Mouse (Mus musculus) cerebellum, postnatal 36 days (tissue): ENCODE measurements around the gene Cd164.

Experiments used
- DNase-seq, 2 experiments: peaks; one replicate each; pipeline ENCODE4 v3.0.0; 2021 to 2022; ENCODE audit warnings: mixed read lengths in 2 of 2

Gene Cd164

DNA sequence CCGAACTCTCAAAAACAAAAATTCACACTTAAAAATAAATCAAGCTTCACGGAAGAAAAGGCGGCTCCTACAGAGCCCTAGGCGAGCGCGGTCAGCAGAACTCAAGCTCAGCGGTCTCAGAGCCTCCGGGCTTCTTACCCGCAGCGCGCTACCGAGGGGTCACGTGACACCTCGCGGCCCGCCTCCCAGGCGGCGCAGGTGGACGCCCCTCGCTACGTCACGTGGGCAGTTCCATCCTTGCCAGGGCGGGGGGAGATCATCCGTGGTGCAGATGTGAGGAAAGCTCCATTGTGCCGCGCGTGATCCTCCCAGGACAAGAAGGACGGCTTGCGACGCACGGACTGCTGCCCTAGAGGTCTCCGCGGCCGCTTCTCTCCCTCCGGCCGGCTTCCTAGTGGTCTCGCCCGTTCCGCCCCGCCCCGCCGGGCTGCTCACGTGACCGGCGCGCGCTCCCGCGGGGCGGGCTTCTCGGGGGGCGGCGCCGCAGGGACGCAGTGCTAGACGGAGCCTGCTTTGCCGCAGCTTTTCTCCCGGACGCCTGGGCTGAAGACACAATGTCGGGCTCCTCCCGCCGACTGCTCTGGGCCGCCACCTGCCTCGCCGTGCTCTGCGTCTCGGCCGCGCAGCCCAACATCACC, at the start of gene Cd164:
Gene Cd164 (plus strand): TSS at position 434 of the 638 bp plus-strand sequence.
- DNase-seq, result peak; percentile 91 to 92

DNA sequence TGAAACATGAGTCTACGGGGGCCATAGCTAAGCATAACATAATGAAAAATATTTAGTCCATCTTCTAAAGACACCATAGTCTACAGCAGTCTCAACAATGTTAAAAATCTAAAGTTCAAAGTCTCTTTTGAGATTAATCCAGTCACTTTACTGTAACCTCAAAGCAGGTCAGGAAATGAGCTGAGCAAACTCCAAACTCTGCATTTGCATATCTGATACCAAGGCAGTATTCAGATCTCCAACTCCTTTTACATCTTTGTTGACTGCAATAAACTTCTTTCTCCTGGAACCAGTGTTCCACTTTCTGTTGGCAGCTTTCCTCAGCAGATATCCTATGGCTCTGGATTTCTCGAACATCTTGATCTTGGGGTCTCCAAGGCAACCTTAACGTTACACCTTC, 48.5 kb upstream of the Cd164 start:
- no peak for DNase-seq

- DNase-seq, result no peak
These were observed 46.7 kb upstream of the Cd164 start for GRCm38 (mm10) chr10:41472534-41472933.

- no peak for DNase-seq
These were observed 46.2 kb upstream of the Cd164 start for GRCm38 (mm10) chr10:41472962-41473481.

DNA sequence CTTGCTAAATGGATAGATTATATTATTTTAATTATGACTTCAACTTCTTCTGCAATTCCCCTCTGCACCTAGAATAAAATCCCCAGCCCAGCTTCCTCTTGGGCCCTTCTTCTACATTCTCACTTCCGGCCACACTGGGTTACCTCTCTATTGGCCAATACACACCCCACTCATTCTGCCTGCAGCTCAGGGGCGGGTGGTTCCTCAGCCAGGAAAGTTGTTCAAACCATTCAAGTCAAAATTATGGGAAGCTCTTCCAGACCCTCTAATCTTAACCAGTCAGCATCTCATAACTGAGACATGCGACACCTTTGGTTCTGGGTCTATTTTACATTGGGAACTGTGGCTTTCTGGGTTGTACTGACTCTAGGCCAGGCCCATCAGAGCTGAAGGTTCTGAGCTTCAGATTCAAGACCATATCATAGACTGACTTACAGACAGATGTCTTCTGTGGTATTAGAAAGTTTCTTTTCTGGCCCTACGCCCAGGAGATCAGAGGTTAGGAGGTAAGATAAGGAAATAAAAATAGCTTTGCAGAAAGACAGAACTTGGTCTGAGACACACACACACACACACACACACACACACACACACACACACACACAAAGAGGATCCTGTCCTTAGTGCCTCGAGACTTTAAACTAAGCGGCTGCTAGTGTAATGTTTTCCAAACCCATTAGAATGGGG, 45.3 kb upstream of the Cd164 start:
- no peak for DNase-seq

DNA sequence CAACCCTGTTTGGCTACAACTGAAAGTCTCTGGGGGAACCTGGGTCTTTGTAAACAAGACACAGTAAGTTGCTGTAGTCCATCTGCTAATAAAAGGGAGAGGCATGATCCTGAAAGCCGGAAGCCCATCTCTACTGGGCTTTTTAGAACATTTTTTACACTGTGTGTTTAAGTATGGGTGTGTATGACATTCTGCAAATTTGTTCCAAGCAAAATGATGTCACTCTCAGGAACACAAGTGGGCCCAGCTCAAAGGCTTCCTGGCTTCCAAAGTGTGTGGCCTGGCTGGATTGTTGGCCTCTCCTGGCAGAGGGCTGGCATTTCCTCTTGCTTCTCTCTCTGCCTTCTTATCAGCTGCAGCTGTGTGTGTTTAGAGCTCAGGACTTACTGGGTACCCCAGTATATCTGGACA, 44.2 kb upstream of the Cd164 start:
- DNase-seq, result no peak

DNA sequence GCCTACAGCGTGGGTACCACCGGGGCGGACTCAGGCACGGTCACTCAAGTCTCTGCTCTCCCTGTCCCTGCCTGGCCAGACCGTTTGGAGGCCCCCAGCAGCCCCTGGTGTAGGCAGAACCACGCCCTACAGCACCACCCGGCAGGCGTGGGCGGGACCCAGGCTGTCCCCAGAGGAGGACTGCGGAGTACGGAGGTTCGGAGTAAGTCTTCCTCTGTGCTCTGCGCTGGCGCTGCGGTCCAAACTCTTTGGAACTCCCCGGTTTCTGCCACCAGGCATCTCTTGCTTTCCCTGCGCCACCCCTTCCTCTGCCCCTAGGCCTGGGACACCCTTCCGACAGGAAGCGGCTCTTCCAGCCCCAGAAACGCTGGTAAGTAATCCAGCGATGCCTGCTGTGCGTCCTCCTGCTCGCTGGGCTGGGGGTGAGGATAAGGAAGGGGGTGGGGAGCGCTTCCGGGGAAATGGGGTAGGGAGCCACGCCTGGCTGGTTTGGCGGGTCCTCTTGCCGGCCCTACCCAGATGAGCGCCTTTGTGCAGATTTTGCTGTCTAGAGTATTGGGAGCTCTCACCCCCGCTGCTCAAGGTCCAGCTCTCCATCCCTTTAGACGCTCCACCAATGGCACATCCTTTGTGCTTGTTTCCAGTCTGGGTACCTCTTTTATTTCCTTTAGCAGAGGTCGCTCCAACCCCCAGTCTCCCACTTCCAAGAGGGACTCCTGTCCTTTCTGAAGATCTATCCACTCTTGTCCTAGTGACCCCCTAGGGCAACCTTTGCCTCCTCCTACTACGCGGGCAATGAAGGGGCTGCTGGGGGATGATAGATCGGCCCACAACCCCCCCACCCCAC, 42.8 kb upstream of the Cd164 start, which contains the start of gene Mical1:
Gene Mical1 (plus strand): TSS at position 144 of the 847 bp plus-strand sequence.
- no peak for DNase-seq

DNA sequence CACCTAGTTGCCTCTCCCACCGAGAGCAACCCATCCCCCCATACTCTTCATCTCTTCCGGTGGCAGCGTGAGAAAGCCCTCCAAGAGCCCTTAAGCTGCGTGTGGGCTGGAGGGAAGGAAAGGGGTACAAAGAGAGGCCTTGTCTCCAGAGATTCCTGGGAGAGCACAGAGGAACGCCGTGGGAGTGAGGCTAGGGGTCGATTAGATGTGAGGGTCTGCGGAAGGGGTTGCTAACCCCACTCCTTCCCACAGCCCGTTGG, 42.3 kb upstream of the Cd164 start:
- no peak for DNase-seq

GRCm38 (mm10) chr10:41477278-41478181, 41.7 kb upstream of the Cd164 start:
- DNase-seq, result no peak

- DNase-seq, result no peak
These were observed 39.3 kb upstream of the Cd164 start for GRCm38 (mm10) chr10:41479961-41480360.

DNA sequence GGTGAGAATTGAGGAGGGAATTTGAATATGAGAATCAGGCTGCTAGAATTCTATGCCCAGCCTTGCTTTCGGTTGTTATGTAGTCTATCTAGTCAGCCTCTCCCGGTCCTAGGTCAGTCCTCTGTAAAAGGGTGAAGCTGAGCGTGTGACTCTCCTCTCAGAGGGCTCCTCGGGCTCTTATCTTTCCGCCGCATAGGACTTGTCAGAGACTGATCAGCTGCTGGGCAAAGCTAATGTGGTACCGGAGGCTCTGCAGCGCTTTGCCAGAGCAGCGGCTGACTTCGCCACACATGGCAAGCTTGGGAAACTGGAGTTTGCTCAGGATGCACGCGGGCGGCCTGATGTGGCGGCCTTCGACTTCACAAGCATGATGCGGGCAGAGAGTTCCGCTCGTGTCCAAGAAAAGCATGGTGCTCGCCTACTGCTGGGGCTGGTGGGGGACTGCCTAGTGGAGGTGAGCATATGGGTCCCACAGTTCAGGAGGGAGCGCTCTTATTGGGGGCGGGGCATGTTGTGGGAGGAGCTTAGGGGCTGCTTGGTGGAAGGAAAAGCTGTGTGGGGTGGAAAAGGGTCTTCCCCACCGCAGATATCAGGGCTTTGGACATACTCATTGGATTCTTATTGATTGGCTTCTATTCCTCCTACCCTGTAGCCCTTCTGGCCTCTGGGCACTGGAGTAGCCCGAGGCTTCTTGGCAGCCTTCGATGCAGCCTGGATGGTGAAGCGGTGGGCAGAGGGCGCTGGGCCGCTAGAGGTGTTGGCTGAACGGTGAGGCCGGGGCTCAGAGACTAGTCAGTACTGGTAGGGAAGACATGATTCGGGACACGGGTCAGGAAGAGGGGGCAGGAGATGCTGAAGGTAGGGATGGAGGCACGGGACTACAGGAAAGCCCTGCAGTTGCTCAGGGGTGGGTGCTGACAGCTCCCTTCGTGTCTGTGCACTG, 38.0 kb upstream of the Cd164 start:
- no peak for DNase-seq

- DNase-seq, result peak; percentile 31 to 34
These were observed 36.8 kb upstream of the Cd164 start for GRCm38 (mm10) chr10:41482446-41482845.

DNA sequence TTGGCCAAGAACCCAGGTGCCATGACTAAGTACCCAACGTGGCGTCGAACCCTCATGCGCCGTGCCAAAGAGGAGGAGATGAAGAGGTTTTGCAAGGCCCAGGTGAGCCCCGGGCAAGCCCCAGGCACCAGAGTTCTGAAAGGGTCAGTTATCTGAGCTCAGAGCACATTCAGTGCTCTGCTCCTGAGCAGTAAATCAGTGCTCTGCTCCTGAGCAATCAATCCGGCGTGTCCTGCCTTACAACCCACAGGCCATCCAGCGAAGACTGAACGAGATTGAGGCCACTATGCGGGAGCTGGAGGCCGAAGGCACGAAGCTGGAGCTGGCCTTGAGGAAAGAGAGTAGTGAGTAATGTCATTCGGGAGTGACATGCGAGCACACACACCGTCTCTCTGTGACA, 33.4 kb upstream of the Cd164 start:
- DNase-seq, result no peak

DNA sequence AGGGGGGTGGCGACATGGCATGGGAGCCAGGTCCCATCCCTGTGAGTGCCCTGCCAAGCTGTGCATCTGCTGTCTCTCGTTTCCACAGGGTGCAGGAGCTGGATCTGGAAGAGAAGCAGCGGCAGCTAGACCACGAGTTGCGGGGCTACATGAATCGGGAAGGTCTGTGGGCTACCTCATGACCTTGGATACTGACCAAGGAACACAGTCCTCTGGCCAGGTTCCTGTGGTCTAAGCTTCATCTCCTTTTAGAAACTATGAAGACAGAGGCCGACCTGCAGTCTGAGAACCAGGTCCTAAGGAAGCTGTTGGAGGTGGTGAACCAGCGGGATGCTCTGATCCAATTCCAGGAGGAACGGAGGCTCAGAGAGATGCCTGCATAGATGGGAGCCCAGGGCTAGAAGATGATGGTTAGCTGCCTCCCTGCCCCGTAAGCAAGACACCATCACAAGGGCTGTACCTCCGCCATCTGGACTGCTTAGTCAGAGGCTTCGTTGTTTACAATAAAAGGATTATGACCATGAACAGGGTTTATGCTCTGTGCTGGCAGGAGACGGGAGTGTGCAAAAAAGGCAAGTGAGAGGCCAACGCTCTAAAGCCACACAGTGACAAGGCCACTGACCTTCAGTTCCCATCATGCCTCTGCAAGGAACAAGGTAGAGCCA, 32.6 kb upstream of the Cd164 start:
- no peak for DNase-seq

GRCm38 (mm10) chr10:41488877-41489276, 30.3 kb upstream of the Cd164 start:
- no peak for DNase-seq

DNA sequence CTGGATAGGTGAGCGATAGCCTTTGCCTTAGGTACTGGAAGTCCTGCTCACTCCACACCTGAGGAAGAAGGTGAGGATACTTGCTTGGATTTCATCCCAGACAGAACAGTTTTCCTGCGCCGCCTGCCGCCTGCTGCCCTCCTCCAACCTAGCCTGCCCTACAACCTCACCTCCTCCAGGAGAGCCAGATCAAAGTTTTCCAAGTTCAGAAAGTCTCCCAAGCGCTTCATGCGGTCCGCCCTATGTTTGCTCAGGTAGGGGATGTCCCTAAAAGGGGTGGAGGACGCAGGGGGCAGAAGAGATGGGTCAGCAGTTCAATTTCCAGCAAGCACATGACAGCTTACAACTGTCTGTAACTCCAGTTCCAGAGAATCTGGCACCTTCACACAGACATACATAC, 29.9 kb upstream of the Cd164 start:
- DNase-seq, result no peak

GRCm38 (mm10) chr10:41489708-41490517, 29.3 kb upstream of the Cd164 start, which contains the start of the genes Smpd2 and Ppil6:
TSS of gene Smpd2 (minus strand) at chr10:41490369.
TSS of gene Ppil6 (plus strand) at chr10:41490439.
- DNase-seq, result peak; percentile 89 to 91

DNA sequence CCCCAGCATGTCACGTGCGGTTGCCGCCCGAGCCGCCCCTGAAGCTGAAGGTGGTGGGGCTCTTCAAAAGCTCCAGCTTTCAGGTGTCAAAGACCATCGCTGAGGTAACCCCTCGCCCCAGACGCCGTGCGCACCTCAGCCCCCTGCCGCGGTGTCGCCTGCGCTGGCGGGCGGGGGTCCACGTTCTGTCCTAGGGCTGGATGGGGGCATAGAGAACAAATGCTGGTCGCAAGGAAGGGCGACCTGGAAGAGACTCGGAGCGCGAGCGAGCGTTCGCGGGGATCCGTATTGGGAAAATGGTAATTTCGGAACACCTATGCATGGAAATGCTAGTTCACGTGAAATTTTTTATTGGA, 28.7 kb upstream of the Cd164 start:
- no peak for DNase-seq

DNA sequence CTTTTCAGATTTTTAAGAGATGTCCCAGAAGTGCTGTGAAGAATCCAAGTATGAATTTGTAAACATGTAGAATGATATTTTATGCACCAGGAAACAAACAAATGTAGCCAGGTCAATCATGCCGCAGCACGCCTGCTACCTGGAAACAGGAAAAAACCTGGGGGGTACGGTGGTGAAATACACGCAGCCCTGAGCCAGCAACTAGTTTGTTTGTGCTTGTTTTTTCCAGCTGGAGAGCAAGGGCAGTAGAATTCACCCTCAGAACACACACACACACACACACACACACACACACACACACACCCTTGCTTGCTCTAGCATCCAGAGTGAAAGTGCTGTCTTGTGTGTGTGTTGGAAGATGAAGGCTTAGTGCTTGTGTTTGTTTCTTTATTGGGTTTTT, 28.1 kb upstream of the Cd164 start:
- DNase-seq, result no peak

- DNase-seq, result no peak
These were observed 18.3 kb upstream of the Cd164 start for GRCm38 (mm10) chr10:41500941-41501340.
